Mouse (Mus musculus): Measurements from ENCODE around the gene Dnhd1. TPM values are rescaled to one million over a fixed set of nuclear protein-coding genes. Genes with fewer than 3 reads are reported as not detected.

The Dnhd1 gene
- total RNA-seq, 2 experiments from 2014 or later: 5.1 to 5.9 TPM

Other genes starting within 250 kb of the Dnhd1 start
- under 1 TPM; 0.33 to 0.69 TPM for gene Cnga4, start 246.3 kb upstream of the Dnhd1 start, total RNA-seq (2021)
- gene Cckbr, start 225.1 kb upstream of the Dnhd1 start, total RNA-seq (2021): 10 to 100 TPM; 13.2 to 14.5 TPM
- gene Cavin3, start 168.5 kb upstream of the Dnhd1 start, total RNA-seq (2021): 10 to 100 TPM; 13.7 to 13.8 TPM
- 10 to 100 TPM; 87.0 to 89.8 TPM for gene Smpd1, start 96.5 kb upstream of the Dnhd1 start, total RNA-seq (2021)
- 100 to 1,000 TPM; 350 to 357 TPM for gene Apbb1, start 69.2 kb upstream of the Dnhd1 start, total RNA-seq (2021)
- gene Hpx, start 50.7 kb upstream of the Dnhd1 start, total RNA-seq (2021): not detected
- gene Trim3, start 17.3 kb upstream of the Dnhd1 start, total RNA-seq (2021): 100 to 1,000 TPM; 138 to 143 TPM
- gene Timm10b, start 10.8 kb upstream of the Dnhd1 start, total RNA-seq (2021): 10 to 100 TPM; 78.0 to 81.7 TPM
- gene Arfip2, start 10.4 kb upstream of the Dnhd1 start, total RNA-seq (2021): 10 to 100 TPM; 85.7 to 91.8 TPM
- 10 to 100 TPM in 1 of 2 experiments, 1 to 10 TPM in 1; 9.6 to 12.7 TPM for gene Gm45799, start 10.3 kb upstream of the Dnhd1 start, total RNA-seq (2021)
- gene Ilk, start 85.8 kb downstream of the Dnhd1 start, total RNA-seq (2021): 100 to 1,000 TPM; 112 to 117 TPM
- gene Rrp8, start 86.6 kb downstream of the Dnhd1 start, total RNA-seq (2021): 10 to 100 TPM; 15.4 to 17.4 TPM
- 100 to 1,000 TPM; 136 to 148 TPM for gene Taf10, start 93.5 kb downstream of the Dnhd1 start, total RNA-seq (2021)
- gene Tpp1, start 101.4 kb downstream of the Dnhd1 start, total RNA-seq (2021): 10 to 100 TPM; 31.6 to 38.3 TPM
- gene Dchs1, start 136.8 kb downstream of the Dnhd1 start, total RNA-seq (2021): 10 to 100 TPM; 46.4 to 47.4 TPM
- gene Mrpl17, start 160.3 kb downstream of the Dnhd1 start, total RNA-seq (2021): 100 to 1,000 TPM; 107 to 112 TPM